Mouse (Mus musculus): ENCODE data around the gene Lexm.

- TF ChIP-seq POLR2A (IDR thresholded peaks at IDR 0.05; ENCODE audit: insufficient read depth, low read length) (no peak), EP300 (IDR thresholded peaks at IDR 0.05; ENCODE audit: insufficient read depth, low read depth, low read length) (0 out of 2 replicates have a peak, but pooled peaks have one; percentile 33)
Observed at GRCm38 (mm10) chr4:106613560-106613959, 3.5 kb downstream of the Lexm start.

All from ES-Bruce4 (cell line).